Mouse (Mus musculus) kidney, embryonic 14.5 days (tissue): ENCODE results near the gene Dhrs9. TPM values are rescaled to one million over a fixed set of nuclear protein-coding genes. Genes with fewer than 3 reads are reported as not detected.

ENCODE experiments used
- ATAC-seq: fragments of 200-750 bp; cut with Nextera tagmentation; 2 replicates; pipeline ENCODE4 v1.8.0; 2017; ENCODE audit warnings: moderate number of reproducible peaks, mild to moderate bottlenecking, moderate TSS enrichment, moderate library complexity; ENCODE audit not compliant: low FRiP score, low TSS enrichment
- H3K27ac ChIP-seq: fragments of 300-500 bp; sonication (generic); 2 replicates; pipeline ENCODE4 v1.5.1; 2014; ENCODE audit warnings: low read depth, mild to moderate bottlenecking, low read length, moderate library complexity, mixed read lengths
- H3K27me3 ChIP-seq: fragments of 300-500 bp; sonication (generic); 2 replicates; pipeline ENCODE4 v1.6.1; 2014; ENCODE audit warnings: mild to moderate bottlenecking, low read length; ENCODE audit not compliant: control insufficient read depth, insufficient read depth
- H3K36me3 ChIP-seq: fragments of 300-500 bp; sonication (generic); 2 replicates; pipeline ENCODE4 v1.6.1; 2014; ENCODE audit warnings: low read length, mixed read lengths; ENCODE audit not compliant: control insufficient read depth, insufficient read depth
- H3K4me1 ChIP-seq: fragments of 300-500 bp; sonication (generic); 2 replicates; pipeline ENCODE4 v1.6.1; 2014; ENCODE audit warnings: low read length, mixed read lengths; ENCODE audit not compliant: control insufficient read depth, insufficient read depth
- H3K4me2 ChIP-seq: fragments of 300-500 bp; sonication (generic); replicated peaks from 2 replicates; pipeline ENCODE4 v1.6.1; 2014; ENCODE audit warnings: low read depth, mild to moderate bottlenecking, low read length
- H3K4me3 ChIP-seq: fragments of 300-500 bp; sonication (generic); 2 replicates; pipeline ENCODE4 v1.5.1; 2014; ENCODE audit warnings: mild to moderate bottlenecking, low read length
- H3K9ac ChIP-seq: fragments of 300-500 bp; sonication (generic); 2 replicates; pipeline ENCODE4 v1.6.1; 2014; ENCODE audit warnings: low read depth, mild to moderate bottlenecking, low read length, moderate library complexity
- H3K9me3 ChIP-seq: fragments of 300-500 bp; sonication (generic); 2 replicates; pipeline ENCODE4 v1.6.1; 2016; ENCODE audit warnings: low read length; ENCODE audit not compliant: control insufficient read depth
- WGBS: fragments of 180-500 bp; shearing (Covaris S2); extraction: QIAGEN DNeasy Blood & Tissue Kit; methylation state at CpG from one replicate; pipeline ENCODE4 v1.1.7; 2014; 5-methylcytosine and 5-hydroxymethylcytosine counted together
- polyA plus RNA-seq: library from polyadenylated mRNA; unstranded; fragments of >200 nt; fragmentation: Nextera tagmentation; extraction: Ambion mirVana; gene quantifications from 2 replicates; pipeline ENCODE4 v1.2.1, GENCODE M21; 2014

The Dhrs9 gene
- polyA plus RNA-seq, 1 experiment from 2014 or later, result not detected

DNA sequence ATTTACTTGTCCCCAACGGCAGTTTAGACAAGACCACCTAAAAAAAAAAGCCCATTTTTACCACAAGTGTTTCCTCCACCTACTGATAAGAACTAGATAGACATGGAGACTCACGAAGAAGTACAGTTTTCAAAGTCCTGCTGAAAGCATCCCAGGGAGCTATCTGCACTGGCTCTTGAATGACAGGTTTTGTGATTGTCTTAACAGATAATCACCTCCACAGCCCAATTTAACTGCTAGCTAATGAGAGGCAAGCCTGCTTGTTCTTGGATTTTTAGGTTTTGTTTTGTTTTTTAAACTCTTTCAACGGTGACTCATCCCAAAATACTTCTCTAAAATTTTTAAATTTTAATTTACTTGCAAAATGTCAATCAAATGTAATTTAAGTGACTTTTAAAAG is 61.4 kb downstream of the Dhrs9 start:
- no peak for ATAC-seq
- WGBS, result 74% methylated on average over 3 of the region's 3 CpGs
- no peak overlapping the region for H3K4me2 ChIP-seq

DNA sequence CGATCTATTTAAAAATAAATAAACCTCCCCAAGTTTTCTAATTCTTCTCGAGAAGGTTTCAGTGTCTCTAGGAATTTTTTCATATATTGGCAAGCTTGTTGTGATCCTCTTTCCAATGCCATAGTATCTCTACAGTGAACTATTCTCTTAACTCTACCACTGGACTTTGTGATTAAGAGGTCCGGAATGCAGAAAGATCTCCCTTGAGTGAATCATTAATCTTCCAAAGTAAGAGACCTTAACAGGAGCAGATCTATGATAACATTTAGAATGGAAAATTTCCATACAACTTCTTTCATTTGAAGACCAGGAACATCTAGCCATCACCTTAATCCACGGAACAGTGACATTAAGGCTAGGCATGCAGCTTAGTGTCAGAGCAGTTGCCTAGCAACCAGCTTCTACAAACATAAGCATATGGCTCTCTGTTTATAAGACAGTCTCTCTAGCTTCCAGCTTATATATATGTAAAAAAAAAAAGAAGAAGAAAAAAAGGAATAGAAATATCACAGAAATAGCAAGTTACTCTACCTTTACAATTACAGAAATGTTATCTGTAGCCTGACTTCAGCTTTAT is 65.7 kb downstream of the Dhrs9 start:
- H3K4me1 ChIP-seq, result no peaks in the 10 kb centered on the region
- ATAC-seq, result no peak
- no peaks in the 10 kb centered on the region for H3K27me3 ChIP-seq
- no peaks in the 10 kb centered on the region for H3K9me3 ChIP-seq
- H3K4me2 ChIP-seq, result no peak overlapping the region
- no peak overlapping the region for H3K9ac ChIP-seq
- no peak overlapping the region for H3K27ac ChIP-seq
- WGBS, result 69% methylated on average over 4 of the region's 4 CpGs
- H3K36me3 ChIP-seq, result no peaks in the 10 kb centered on the region
- H3K4me3 ChIP-seq, result no peak overlapping the region

More for the DNA sequence above, 61.4 kb downstream of the Dhrs9 start:
- Histone ChIP-seq H3K9me3 (no peaks in the 10 kb centered on the region), H3K4me3 (no peak overlapping the region), H3K36me3 (no peaks in the 10 kb centered on the region), H3K27me3 (no peaks in the 10 kb centered on the region), H3K4me1 (no peaks in the 10 kb centered on the region), H3K9ac (no peak overlapping the region), H3K27ac (no peak overlapping the region)

DNA sequence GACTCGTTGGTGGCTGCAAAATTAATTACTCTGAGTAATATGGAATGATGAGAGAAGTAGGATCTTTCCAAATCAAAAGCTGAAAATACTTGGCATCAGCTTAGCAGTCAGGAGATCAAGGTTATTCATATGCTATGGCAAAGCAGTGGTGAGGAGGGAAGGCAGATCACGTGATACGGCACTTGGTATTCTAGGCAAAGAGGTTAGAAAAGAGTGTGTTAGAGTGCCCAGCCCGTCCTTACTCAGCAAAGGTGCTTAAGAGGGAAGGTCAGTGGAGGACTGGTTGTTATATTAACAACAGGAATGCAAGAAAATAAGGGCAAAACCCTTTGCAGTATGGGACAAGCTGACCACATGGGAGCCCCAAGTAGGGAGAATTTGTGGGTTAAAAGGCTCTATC is 68.3 kb downstream of the Dhrs9 start:
- no peak for ATAC-seq
- Histone ChIP-seq H3K27me3 (no peaks in the 10 kb centered on the region), H3K4me2 (no peak overlapping the region), H3K9ac (no peak overlapping the region), H3K36me3 (no peaks in the 10 kb centered on the region), H3K27ac (no peak overlapping the region), H3K9me3 (no peaks in the 10 kb centered on the region), H3K4me1 (no peaks in the 10 kb centered on the region), H3K4me3 (no peak overlapping the region)
- 83% methylated on average over 4 of the region's 4 CpGs for WGBS

DNA sequence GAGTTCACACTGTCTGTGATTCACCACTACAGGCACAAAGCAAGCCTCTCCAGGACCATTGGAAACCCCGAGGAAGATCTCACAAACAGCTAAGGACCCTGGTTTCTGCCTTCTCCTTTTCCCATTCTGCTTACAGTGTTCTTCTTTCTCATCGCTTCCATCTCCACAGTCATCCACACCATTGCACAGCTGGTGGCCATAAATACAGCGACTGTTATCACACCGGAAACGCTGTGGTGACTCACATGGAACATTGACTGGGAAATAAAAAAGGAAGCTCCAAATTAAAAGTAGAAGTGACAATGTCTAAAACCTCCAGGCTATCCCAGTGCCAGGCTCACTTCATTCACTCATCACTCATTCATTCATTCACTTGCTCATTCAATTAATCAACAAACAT is 70.9 kb downstream of the Dhrs9 start:
- 63% methylated on average over 5 of the region's 5 CpGs for WGBS
- H3K9me3 ChIP-seq, result no peaks in the 10 kb centered on the region
- H3K4me2 ChIP-seq, result no peak overlapping the region
- no peaks in the 10 kb centered on the region for H3K36me3 ChIP-seq
- H3K27me3 ChIP-seq, result no peaks in the 10 kb centered on the region
- no peak overlapping the region for H3K9ac ChIP-seq
- H3K4me1 ChIP-seq, result no peaks in the 10 kb centered on the region
- no peak overlapping the region for H3K27ac ChIP-seq
- no peak for ATAC-seq
- no peak overlapping the region for H3K4me3 ChIP-seq

Other genes starting within 250 kb of the Dhrs9 start
- 5.4 and 5.9 TPM in 2 replicates for gene Nostrin, start 244.6 kb upstream of the Dhrs9 start, polyA plus RNA-seq
- 268 and 319 TPM in 2 replicates for gene Spc25, start 174.3 kb upstream of the Dhrs9 start, polyA plus RNA-seq
- 3.8 and 5.0 TPM in 2 replicates for gene G6pc2, start 169.4 kb upstream of the Dhrs9 start, polyA plus RNA-seq
- not detected in 2 replicates for gene Abcb11, start 37.8 kb upstream of the Dhrs9 start, polyA plus RNA-seq
- gene Lrp2, start 205.6 kb downstream of the Dhrs9 start, polyA plus RNA-seq, result 5.6 and 13.8 TPM in 2 replicates